Mouse (Mus musculus) midbrain, embryonic 16.5 days (tissue): ENCODE measurements around the gene 4930402H24Rik. TPM values are rescaled to one million over a fixed set of nuclear protein-coding genes. Genes with fewer than 3 reads are reported as not detected.

Source experiments
- ATAC-seq: fragments of 200-750 bp; cut with Nextera tagmentation; 2 replicates; pipeline ENCODE4 v1.8.0; 2017; ENCODE audit warnings: moderate TSS enrichment
- H3K27ac ChIP-seq: fragments of 300-500 bp; sonication (generic); 2 replicates; pipeline ENCODE4 v1.5.1; 2014; ENCODE audit warnings: mild to moderate bottlenecking, low read length, mixed read lengths
- H3K27me3 ChIP-seq: fragments of 300-500 bp; sonication (generic); 2 replicates; pipeline ENCODE4 v1.6.1; 2014; ENCODE audit warnings: low read depth, low read length, mixed read lengths; ENCODE audit not compliant: control insufficient read depth, insufficient read depth
- H3K36me3 ChIP-seq: fragments of 300-500 bp; sonication (generic); 2 replicates; pipeline ENCODE4 v1.6.1; 2014; ENCODE audit warnings: mild to moderate bottlenecking, low read length, moderate library complexity, mixed read lengths; ENCODE audit not compliant: control insufficient read depth, insufficient read depth
- H3K4me1 ChIP-seq: fragments of 300-500 bp; sonication (generic); 2 replicates; pipeline ENCODE4 v1.6.1; 2014; ENCODE audit warnings: mild to moderate bottlenecking, low read length, mixed read lengths; ENCODE audit not compliant: control insufficient read depth, insufficient read depth
- H3K4me2 ChIP-seq: fragments of 300-500 bp; sonication (generic); 2 replicates; pipeline ENCODE4 v1.6.1; 2014; ENCODE audit warnings: mild to moderate bottlenecking, low read length, mixed read lengths
- H3K4me3 ChIP-seq: fragments of 300-500 bp; sonication (generic); 2 replicates; pipeline ENCODE4 v1.5.1; 2014; ENCODE audit warnings: low read depth, mild to moderate bottlenecking, low read length, moderate library complexity, mixed read lengths
- H3K9ac ChIP-seq: fragments of 300-500 bp; sonication (generic); 2 replicates; pipeline ENCODE4 v1.6.1; 2014; ENCODE audit warnings: low read depth, low read length, mixed read lengths
- H3K9me3 ChIP-seq: fragments of 300-500 bp; sonication (generic); replicated peaks from 2 replicates; pipeline ENCODE4 v1.6.1; 2014; ENCODE audit warnings: mild to moderate bottlenecking, low read length, mixed read lengths; ENCODE audit not compliant: control insufficient read depth, poor library complexity, severe bottlenecking
- WGBS: fragments of 180-500 bp; shearing (Covaris S2); extraction: QIAGEN DNeasy Blood & Tissue Kit; methylation state at CpG from one replicate; pipeline ENCODE4 v1.1.7; 2014; 5-methylcytosine and 5-hydroxymethylcytosine counted together
- polyA plus RNA-seq: library from polyadenylated mRNA; unstranded; fragments of >200 nt; fragmentation: Nextera tagmentation; extraction: Ambion mirVana; gene quantifications from 2 replicates; pipeline ENCODE4 v1.2.1, GENCODE M21; 2015

Gene 4930402H24Rik
- polyA plus RNA-seq, result 98.1 and 108 TPM in 2 replicates

DNA sequence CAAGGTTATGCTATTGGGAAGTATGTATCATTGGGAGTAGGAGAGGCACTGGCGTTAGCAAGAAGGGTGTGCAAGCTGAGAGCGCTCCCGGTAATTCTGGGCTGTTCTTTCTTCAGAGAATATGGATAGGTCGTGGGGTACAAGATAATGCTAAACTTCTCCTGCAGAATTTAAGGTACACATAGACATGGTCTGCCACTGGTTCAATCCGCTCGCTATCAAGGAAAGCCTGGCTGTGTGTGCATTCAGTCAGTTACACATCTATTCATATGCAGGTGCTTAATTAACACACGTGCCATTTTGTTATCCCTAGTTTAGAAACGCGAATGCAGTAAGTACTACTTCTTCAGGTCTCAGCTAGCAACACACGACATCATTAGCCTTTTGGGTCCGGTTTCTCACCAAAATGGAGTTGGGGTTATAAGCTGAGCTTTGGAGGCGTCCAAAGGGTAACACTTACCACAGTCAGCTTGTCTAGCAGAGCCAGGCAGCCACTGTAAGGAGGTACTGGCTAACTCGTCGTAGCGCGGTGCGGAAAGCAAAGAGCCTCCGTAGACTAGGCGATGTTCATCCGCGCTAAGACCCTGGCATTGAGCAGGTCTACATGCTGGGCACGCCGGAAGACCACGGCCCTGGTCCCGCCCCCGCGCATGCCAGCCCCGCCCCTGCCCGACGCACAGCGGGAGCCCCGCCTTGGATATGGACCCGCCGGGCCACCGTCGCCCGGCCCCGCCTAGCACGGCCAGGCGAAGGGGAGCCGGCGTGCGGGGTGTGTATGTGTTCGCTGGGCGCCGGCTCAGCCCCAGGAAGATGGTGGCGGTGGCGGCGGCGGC, at the start of gene 4930402H24Rik, which contains the start of gene Atrn:
TSS of gene 4930402H24Rik (minus strand) at position 656 of the 833 bp plus-strand sequence.
TSS of gene Atrn (plus strand) at position 745 of the 833 bp plus-strand sequence.
- Histone ChIP-seq H3K27ac (peak within 1 kb of the TSS; percentile 89), H3K4me1 (peaks cover 23% of the 10 kb centered on the region), H3K4me2 (peak within 1 kb of the TSS; percentile 58), H3K9me3 (no peaks in the 10 kb centered on the region), H3K27me3 (no peaks in the 10 kb centered on the region), H3K4me3 (peak within 1 kb of the TSS; percentile 85), H3K9ac (peak within 1 kb of the TSS; percentile 94), H3K36me3 (no peaks in the 10 kb centered on the region)
- ATAC-seq, result peak; percentile 98
- WGBS, result 4% methylated on average over 47 of the region's 50 CpGs

GRCm38 (mm10) chr2:130950548-130950947, 44.3 kb upstream of the 4930402H24Rik start:
- 0 out of 2 replicates have a peak, but pooled peaks have one; percentile 77 for ATAC-seq
- 9% methylated on average over 1 of the region's 1 CpGs for WGBS

GRCm38 (mm10) chr2:130949781-130950180, 43.6 kb upstream of the 4930402H24Rik start:
- Histone ChIP-seq H3K36me3 (no peaks in the 10 kb centered on the region), H3K9me3 (no peaks in the 10 kb centered on the region), H3K4me3 (no peak overlapping the region), H3K27me3 (no peaks in the 10 kb centered on the region), H3K4me1 (no peaks in the 10 kb centered on the region), H3K4me2 (no peak overlapping the region), H3K27ac (no peak overlapping the region), H3K9ac (no peak overlapping the region)
- ATAC-seq, result no peak
- 83% methylated on average over 2 of the region's 2 CpGs for WGBS

More at GRCm38 (mm10) chr2:130950548-130950947, 44.3 kb upstream of the 4930402H24Rik start:
- Histone ChIP-seq H3K27me3 (no peaks in the 10 kb centered on the region), H3K9me3 (no peaks in the 10 kb centered on the region), H3K27ac (no peak overlapping the region), H3K4me2 (no peak overlapping the region), H3K4me3 (no peak overlapping the region), H3K4me1 (no peaks in the 10 kb centered on the region), H3K36me3 (no peaks in the 10 kb centered on the region), H3K9ac (no peak overlapping the region)

GRCm38 (mm10) chr2:130932865-130933264, 26.7 kb upstream of the 4930402H24Rik start:
- Histone ChIP-seq H3K36me3 (peaks cover 2% of the 10 kb centered on the region; the same call in 1 of the 2 replicates), H3K27ac (no peak overlapping the region), H3K9me3 (no peaks in the 10 kb centered on the region), H3K4me3 (no peak overlapping the region), H3K4me2 (no peak overlapping the region), H3K9ac (no peak overlapping the region), H3K4me1 (no peaks in the 10 kb centered on the region), H3K27me3 (no peaks in the 10 kb centered on the region)
- no peak for ATAC-seq
- 91% methylated on average over 12 of the region's 12 CpGs for WGBS

DNA sequence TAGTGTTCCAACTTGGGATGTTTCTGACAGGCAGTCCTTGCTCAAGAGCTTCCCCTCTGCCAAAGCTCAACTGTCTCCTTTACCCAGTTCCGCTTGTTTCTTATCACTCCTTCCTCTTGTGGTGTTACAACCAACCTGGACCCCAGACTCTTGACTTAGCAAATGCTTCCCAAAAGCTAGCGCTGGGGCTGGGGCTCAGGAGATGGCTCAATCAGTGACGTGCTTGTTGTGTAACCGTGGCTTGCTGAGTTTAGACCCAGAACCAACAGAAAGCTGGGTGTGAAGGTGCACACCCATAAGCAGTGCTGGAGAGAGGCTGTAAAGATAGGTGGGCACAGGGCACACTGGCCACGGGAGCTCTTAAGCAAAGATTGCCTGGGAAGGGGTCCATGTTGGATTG, 23.8 kb upstream of the 4930402H24Rik start:
- no peaks in the 10 kb centered on the region for H3K9me3 ChIP-seq
- no peaks in the 10 kb centered on the region for H3K4me1 ChIP-seq
- H3K4me2 ChIP-seq, result no peak overlapping the region
- WGBS, result 95% methylated on average over 5 of the region's 5 CpGs
- no peaks in the 10 kb centered on the region for H3K36me3 ChIP-seq
- H3K9ac ChIP-seq, result no peak overlapping the region
- no peak overlapping the region for H3K27ac ChIP-seq
- no peak for ATAC-seq
- no peak overlapping the region for H3K4me3 ChIP-seq
- H3K27me3 ChIP-seq, result no peaks in the 10 kb centered on the region

DNA sequence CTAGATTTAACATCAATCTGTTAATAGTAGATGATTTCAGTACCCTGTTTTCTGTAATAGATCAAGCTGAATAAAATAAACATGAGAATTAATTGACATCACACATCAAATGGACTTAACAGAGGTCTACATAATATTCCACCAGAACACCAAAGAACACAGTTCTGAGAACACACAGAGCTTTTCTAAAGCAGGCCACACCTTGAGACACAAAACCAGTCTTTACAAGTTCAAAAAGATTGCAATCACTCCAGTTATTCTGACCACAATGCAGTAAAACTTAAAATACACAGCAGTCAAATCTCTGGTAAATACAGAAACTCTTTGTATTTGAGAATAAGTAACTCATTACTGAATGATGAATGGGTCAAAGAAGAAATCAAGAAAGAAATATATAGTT, 22.3 kb upstream of the 4930402H24Rik start:
- ATAC-seq, result no peak
- Histone ChIP-seq H3K9ac (no peak overlapping the region), H3K4me1 (no peaks in the 10 kb centered on the region), H3K27me3 (no peaks in the 10 kb centered on the region), H3K9me3 (no peaks in the 10 kb centered on the region), H3K27ac (no peak overlapping the region), H3K4me2 (no peak overlapping the region), H3K36me3 (no peaks in the 10 kb centered on the region), H3K4me3 (no peak overlapping the region)

DNA sequence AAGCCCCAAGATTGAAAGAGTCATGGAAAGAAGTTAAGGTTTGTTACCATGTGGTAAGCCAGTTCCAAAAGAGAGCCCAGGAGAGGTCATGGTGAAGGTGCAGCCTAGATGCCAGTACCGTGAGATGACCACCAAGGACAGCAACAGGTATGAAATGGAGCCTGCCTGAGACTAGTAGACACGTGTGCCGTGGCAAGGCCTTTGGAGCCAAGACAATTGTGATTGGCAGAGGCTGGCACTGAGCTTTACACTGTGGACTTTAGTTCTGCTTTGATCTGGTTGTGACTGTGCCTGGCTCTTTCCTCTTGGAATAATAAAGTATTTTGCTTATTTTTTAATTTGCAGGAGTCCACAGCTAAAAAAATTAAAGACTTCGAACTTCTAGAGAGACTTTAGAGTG, 21.8 kb upstream of the 4930402H24Rik start:
- H3K9me3 ChIP-seq, result no peaks in the 10 kb centered on the region
- no peak overlapping the region for H3K27ac ChIP-seq
- no peak overlapping the region for H3K4me3 ChIP-seq
- H3K4me2 ChIP-seq, result no peak overlapping the region
- WGBS, result 95% methylated on average over 4 of the region's 4 CpGs
- no peaks in the 10 kb centered on the region for H3K27me3 ChIP-seq
- no peaks in the 10 kb centered on the region for H3K36me3 ChIP-seq
- no peak overlapping the region for H3K9ac ChIP-seq
- ATAC-seq, result no peak
- H3K4me1 ChIP-seq, result no peaks in the 10 kb centered on the region

DNA sequence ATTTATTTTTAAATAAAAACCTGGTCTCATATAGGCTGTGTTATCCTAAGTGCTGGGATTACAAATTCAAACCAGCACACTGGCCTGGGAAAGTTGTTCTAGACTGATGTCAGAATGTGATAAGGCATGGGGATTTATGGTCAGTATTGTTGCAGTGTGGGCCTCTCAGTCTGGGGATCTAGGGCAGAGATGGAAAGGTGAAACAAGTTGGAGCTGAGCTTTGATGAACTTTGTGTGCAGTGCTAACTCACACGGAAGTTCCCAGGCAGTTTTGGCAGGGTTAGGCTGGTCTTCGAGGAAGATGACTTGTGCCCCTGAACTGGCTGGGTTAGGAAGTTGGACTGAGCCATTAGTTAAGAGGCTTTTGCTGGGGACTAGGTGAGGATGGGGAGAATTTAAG, 18.7 kb upstream of the 4930402H24Rik start:
- no peak for ATAC-seq
- Histone ChIP-seq H3K27me3 (no peaks in the 10 kb centered on the region), H3K4me2 (no peak overlapping the region), H3K4me3 (no peak overlapping the region), H3K9me3 (no peaks in the 10 kb centered on the region), H3K9ac (no peak overlapping the region), H3K36me3 (no peaks in the 10 kb centered on the region), H3K27ac (no peak overlapping the region), H3K4me1 (no peaks in the 10 kb centered on the region)
- WGBS, result 90% methylated on average over 2 of the region's 2 CpGs

DNA sequence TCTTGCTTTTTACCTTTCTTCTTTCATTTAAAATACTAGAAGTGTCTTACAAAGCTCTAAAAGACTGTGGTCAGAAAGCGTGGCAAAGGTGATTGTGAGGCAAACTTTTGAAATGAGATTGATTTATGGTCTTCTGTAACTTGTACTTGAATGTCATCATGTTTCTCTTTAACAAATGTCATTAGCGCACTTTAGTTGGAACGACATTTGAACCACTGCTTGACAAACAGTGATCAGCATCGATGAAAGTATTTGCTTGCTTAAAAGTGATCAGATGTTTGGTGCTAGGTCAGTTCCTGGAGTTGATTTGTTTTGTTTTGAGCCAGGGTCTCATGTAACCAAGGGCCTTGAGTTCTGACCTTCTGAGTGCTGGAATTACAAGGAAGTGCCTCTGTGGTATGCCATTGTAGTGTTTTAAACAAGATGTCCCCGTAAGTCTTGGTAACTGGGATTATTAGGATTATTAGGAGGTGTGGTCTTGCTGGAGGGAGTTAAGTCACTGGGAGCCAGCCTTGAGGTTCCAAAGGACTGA, 12.9 kb upstream of the 4930402H24Rik start:
- Histone ChIP-seq H3K27ac (no peak overlapping the region), H3K4me1 (no peaks in the 10 kb centered on the region), H3K36me3 (no peaks in the 10 kb centered on the region), H3K9me3 (no peaks in the 10 kb centered on the region), H3K4me2 (no peak overlapping the region), H3K27me3 (no peaks in the 10 kb centered on the region), H3K9ac (no peak overlapping the region), H3K4me3 (no peak overlapping the region)
- no peak for ATAC-seq
- WGBS, result 84% methylated on average over 5 of the region's 5 CpGs
